In genomic region chr7:18378295-18378694, GRCm38 (mm10) we compare ENCODE assay signal across 40 mouse cellular contexts. TPM values are rescaled to one million over a fixed set of nuclear protein-coding genes. Genes with fewer than 3 reads are reported as not detected.
"Had no signal": no experiment of that assay in that cellular context is flagged by ENCODE, and none has a peak within 500 bp of the region (broad histone marks: within the 10 kb centered on the region; RNA-seq: fewer than 3 reads in every experiment).

No protein-coding gene starts in this region.

- H3K4me3 ChIP-seq: heart, adult 2 months; heart, embryonic 13.5 days; heart, embryonic 15.5 days; hindbrain, embryonic 13.5 days; hindbrain, embryonic 15.5 days; limb, embryonic 12.5 days; liver, embryonic 13.5 days; liver, embryonic 15.5 days had no signal

- H3K27me3 ChIP-seq: heart, embryonic 13.5 days; heart, embryonic 15.5 days; hindbrain, embryonic 13.5 days; hindbrain, embryonic 15.5 days; limb, embryonic 12.5 days; liver, embryonic 13.5 days; liver, embryonic 15.5 days had no signal

- H3K27ac ChIP-seq: heart, adult 2 months; heart, embryonic 13.5 days; heart, embryonic 15.5 days; hindbrain, embryonic 13.5 days; hindbrain, embryonic 15.5 days; hindbrain, postnatal 0 days; limb, embryonic 12.5 days; liver, embryonic 13.5 days; liver, embryonic 15.5 days had no signal

- H3K4me1 ChIP-seq: heart, embryonic 13.5 days; heart, embryonic 15.5 days; hindbrain, embryonic 13.5 days; hindbrain, embryonic 15.5 days; limb, embryonic 12.5 days; liver, embryonic 13.5 days; liver, embryonic 15.5 days had no signal

- H3K36me3 ChIP-seq: heart, embryonic 13.5 days; heart, embryonic 15.5 days; hindbrain, embryonic 13.5 days; hindbrain, embryonic 15.5 days; limb, embryonic 12.5 days; liver, embryonic 13.5 days; liver, embryonic 15.5 days had no signal

- H3K9ac ChIP-seq: heart, embryonic 13.5 days; heart, embryonic 15.5 days; hindbrain, embryonic 13.5 days; hindbrain, embryonic 15.5 days; limb, embryonic 12.5 days; liver, embryonic 13.5 days; liver, embryonic 15.5 days had no signal

- H3K9me3 ChIP-seq: heart, embryonic 15.5 days; liver, embryonic 15.5 days had no signal

- DNase-seq: gastrocnemius, postnatal 14 days; gastrocnemius, postnatal 36 days; heart, adult 11 months; heart, adult 2 months; heart, postnatal 14 days; heart, postnatal 36 days; kidney, adult 11 months; kidney, adult 2 months; kidney, postnatal 14 days; kidney, postnatal 36 days; layer of hippocampus, adult 9-11 months; layer of hippocampus, postnatal 36 days; left cerebral cortex, postnatal 4 days; liver; liver, embryonic 13.5 days had no signal

RNA-seq across cellular contexts. Expression of gene Psg18, which starts 23.5 kb away (rescaled TPM):
- total RNA-seq: gastrocnemius, adult 18-20 months; gastrocnemius, adult 8-10 months; gastrocnemius, postnatal 14 days; gastrocnemius, postnatal 36 days; heart, adult 2 months; heart, postnatal 14 days; heart, postnatal 36 days; hematopoietic stem cell, adult 5-6 weeks; hindbrain, postnatal 0 days; layer of hippocampus, adult 18-20 months; layer of hippocampus, adult 8-10 months; layer of hippocampus, postnatal 14 days; layer of hippocampus, postnatal 36 days; left cerebral cortex, adult 18-20 months; left cerebral cortex, adult 8-10 months; left cerebral cortex, postnatal 10 days; left cerebral cortex, postnatal 25 days; left cerebral cortex, postnatal 4 days had no signal
- polyA plus RNA-seq: gonadal fat pad, adult 2 months; heart, adult 2 months; heart, embryonic 11.5 days; heart, embryonic 13.5 days; heart, embryonic 15.5 days; heart, postnatal 0 days; hindbrain, embryonic 11.5 days; hindbrain, embryonic 13.5 days; hindbrain, embryonic 15.5 days; hindbrain, postnatal 0 days; intestine, embryonic 14.5 days; kidney, adult 2 months; kidney, embryonic 14.5 days; kidney, embryonic 16.5 days; limb, embryonic 12.5 days; liver, embryonic 11.5 days; liver, embryonic 13.5 days; liver, embryonic 15.5 days had no signal

RNA-seq across cellular contexts. Expression of gene Psg28, which starts 53.5 kb away (rescaled TPM):
- total RNA-seq: gastrocnemius, adult 18-20 months; gastrocnemius, adult 8-10 months; gastrocnemius, postnatal 14 days; gastrocnemius, postnatal 36 days; heart, adult 2 months; heart, postnatal 14 days; heart, postnatal 36 days; hematopoietic stem cell, adult 5-6 weeks; hindbrain, postnatal 0 days; layer of hippocampus, adult 18-20 months; layer of hippocampus, adult 8-10 months; layer of hippocampus, postnatal 14 days; layer of hippocampus, postnatal 36 days; left cerebral cortex, adult 18-20 months; left cerebral cortex, adult 8-10 months; left cerebral cortex, postnatal 10 days; left cerebral cortex, postnatal 25 days; left cerebral cortex, postnatal 4 days had no signal
- polyA plus RNA-seq: gonadal fat pad, adult 2 months; heart, adult 2 months; heart, embryonic 11.5 days; heart, embryonic 13.5 days; heart, embryonic 15.5 days; heart, postnatal 0 days; hindbrain, embryonic 11.5 days; hindbrain, embryonic 13.5 days; hindbrain, embryonic 15.5 days; hindbrain, postnatal 0 days; intestine, embryonic 14.5 days; kidney, adult 2 months; kidney, embryonic 14.5 days; kidney, embryonic 16.5 days; limb, embryonic 12.5 days; liver, embryonic 11.5 days; liver, embryonic 13.5 days; liver, embryonic 15.5 days had no signal
